Mouse (Mus musculus): ENCODE measurements around the gene Tspan18.

Tspan18 gene

GRCm38 (mm10) chr2:93152191-93152601 is 182.1 kb downstream of the Tspan18 start:
- no peak for DNase-seq

All from lung, postnatal 36 days (tissue).